Mouse (Mus musculus) heart, embryonic 12.5 days (tissue): ENCODE data around the gene Maml3. TPM values are rescaled to one million over a fixed set of nuclear protein-coding genes. Genes with fewer than 3 reads are reported as not detected.
A peak's percentile ranks its signal among the peaks of the same experiment; 100 is the strongest.

ENCODE experiments used
- ATAC-seq: fragments of 200-750 bp; cut with Nextera tagmentation; 2 replicates; pipeline ENCODE4 v1.8.0; 2017; ENCODE audit warnings: moderate TSS enrichment, moderate library complexity; ENCODE audit not compliant: insufficient number of reproducible peaks, low FRiP score
- H3K27ac ChIP-seq: fragments of 300-500 bp; sonication (generic); 2 replicates; pipeline ENCODE4 v1.5.1; 2016; ENCODE audit warnings: mild to moderate bottlenecking, moderate library complexity; ENCODE audit not compliant: poor library complexity, severe bottlenecking
- H3K27me3 ChIP-seq: fragments of 300-500 bp; sonication (generic); replicated peaks from 2 replicates; pipeline ENCODE4 v1.6.1; 2016; ENCODE audit warnings: mild to moderate bottlenecking, moderate library complexity
- H3K36me3 ChIP-seq: fragments of 300-500 bp; sonication (generic); 2 replicates; pipeline ENCODE4 v1.6.1; 2016; ENCODE audit warnings: mild to moderate bottlenecking, moderate library complexity
- H3K4me1 ChIP-seq: fragments of 300-500 bp; sonication (generic); replicated peaks from 2 replicates; pipeline ENCODE4 v1.6.1; 2016; ENCODE audit warnings: mild to moderate bottlenecking
- H3K4me2 ChIP-seq: fragments of 300-500 bp; sonication (generic); 2 replicates; pipeline ENCODE4 v1.6.1; 2016; ENCODE audit warnings: mild to moderate bottlenecking, moderate library complexity
- H3K4me3 ChIP-seq: fragments of 300-500 bp; sonication (generic); 2 replicates; pipeline ENCODE4 v1.5.1; 2016; ENCODE audit warnings: mild to moderate bottlenecking
- H3K9ac ChIP-seq: fragments of 300-500 bp; sonication (generic); 2 replicates; pipeline ENCODE4 v1.6.1; 2016; ENCODE audit warnings: mild to moderate bottlenecking, moderate library complexity
- H3K9me3 ChIP-seq: fragments of 300-500 bp; sonication (generic); replicated peaks from 2 replicates; pipeline ENCODE4 v1.6.1; 2016; ENCODE audit warnings: mild to moderate bottlenecking, moderate library complexity
- WGBS: fragments of 180-500 bp; shearing (Covaris S2); methylation state at CpG from one replicate; pipeline ENCODE4 v1.1.7; 2016; 5-methylcytosine and 5-hydroxymethylcytosine counted together
- polyA plus RNA-seq: library from polyadenylated mRNA; unstranded; fragments of >200 nt; fragmentation: Nextera tagmentation; extraction: Ambion mirVana; gene quantifications from 2 replicates; pipeline ENCODE4 v1.2.1, GENCODE M21; 2016

The Maml3 gene
- polyA plus RNA-seq, 1 experiment from 2014 or later: 2.6 TPM

DNA sequence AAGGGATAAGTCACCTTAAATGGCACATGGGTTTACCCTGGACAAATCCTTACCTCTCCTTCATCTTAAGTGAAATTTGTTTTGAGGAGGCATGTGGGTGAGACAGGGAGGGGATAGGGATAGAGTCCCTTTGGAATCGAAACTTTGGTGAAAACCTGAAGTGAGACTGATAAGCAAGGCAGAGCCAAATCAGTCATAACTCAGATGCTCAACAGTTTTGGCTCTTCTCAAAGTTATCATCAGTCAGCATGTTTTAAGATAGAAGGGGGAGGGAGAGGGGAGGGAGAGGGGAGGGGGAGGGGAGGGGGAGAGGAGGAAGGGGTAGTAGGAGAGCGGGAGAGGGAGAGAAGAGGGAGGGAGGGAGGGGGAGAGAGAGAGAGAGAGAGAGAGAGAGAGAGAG is 223.5 kb downstream of the Maml3 start:
- H3K9me3 ChIP-seq: no peaks in the 10 kb centered on the region
- no peaks in the 10 kb centered on the region for H3K36me3 ChIP-seq
- H3K4me3 ChIP-seq: no peak overlapping the region
- 15% methylated on average over 1 of the region's 2 CpGs for WGBS
- H3K4me2 ChIP-seq: peak overlapping the region; percentile 24; the same call in 1 of the 2 replicates
- no peak overlapping the region for H3K9ac ChIP-seq
- H3K27ac ChIP-seq: no peak overlapping the region
- peaks cover 31% of the 10 kb centered on the region for H3K4me1 ChIP-seq
- no peaks in the 10 kb centered on the region for H3K27me3 ChIP-seq
- no peak for ATAC-seq

DNA sequence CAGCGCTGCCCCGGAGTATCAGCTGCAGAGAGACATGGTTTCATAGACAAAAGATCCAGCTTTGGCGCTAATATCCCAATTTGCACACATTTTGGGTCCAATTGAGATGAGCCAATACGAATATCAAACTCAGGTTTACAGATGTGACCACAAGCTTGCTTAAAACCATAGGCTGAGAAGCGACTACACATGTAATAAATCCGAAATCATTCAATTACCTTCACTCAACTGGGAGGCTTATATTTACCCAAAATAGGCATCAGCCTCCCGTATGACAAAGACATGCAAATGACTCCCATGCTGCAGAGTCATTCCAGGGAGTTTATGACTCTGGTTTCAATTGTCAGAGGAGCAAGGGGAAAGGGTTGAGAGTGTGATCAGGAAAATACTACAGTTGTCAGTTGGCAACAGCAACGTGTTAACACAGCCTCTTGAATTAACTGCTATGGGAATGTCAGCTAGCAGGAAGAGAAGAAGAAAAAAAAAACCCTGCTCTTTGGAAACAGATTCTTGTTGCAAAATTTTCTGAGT is 224.3 kb downstream of the Maml3 start:
- no peak overlapping the region for H3K27ac ChIP-seq
- no peak overlapping the region for H3K9ac ChIP-seq
- no peak for ATAC-seq
- no peaks in the 10 kb centered on the region for H3K36me3 ChIP-seq
- WGBS: 75% methylated on average over 8 of the region's 8 CpGs
- peaks cover 31% of the 10 kb centered on the region for H3K4me1 ChIP-seq
- no peak overlapping the region for H3K4me2 ChIP-seq
- no peak overlapping the region for H3K4me3 ChIP-seq
- no peaks in the 10 kb centered on the region for H3K27me3 ChIP-seq
- H3K9me3 ChIP-seq: no peaks in the 10 kb centered on the region

GRCm38 (mm10) chr3:51879211-51879610 is 225.7 kb downstream of the Maml3 start:
- Histone ChIP-seq H3K9me3 (no peaks in the 10 kb centered on the region), H3K4me3 (no peak overlapping the region), H3K27me3 (no peaks in the 10 kb centered on the region), H3K4me1 (peaks cover 32% of the 10 kb centered on the region), H3K36me3 (no peaks in the 10 kb centered on the region), H3K4me2 (no peak overlapping the region), H3K27ac (no peak overlapping the region), H3K9ac (no peak overlapping the region)
- 90% methylated on average over 11 of the region's 11 CpGs for WGBS
- ATAC-seq: no peak

DNA sequence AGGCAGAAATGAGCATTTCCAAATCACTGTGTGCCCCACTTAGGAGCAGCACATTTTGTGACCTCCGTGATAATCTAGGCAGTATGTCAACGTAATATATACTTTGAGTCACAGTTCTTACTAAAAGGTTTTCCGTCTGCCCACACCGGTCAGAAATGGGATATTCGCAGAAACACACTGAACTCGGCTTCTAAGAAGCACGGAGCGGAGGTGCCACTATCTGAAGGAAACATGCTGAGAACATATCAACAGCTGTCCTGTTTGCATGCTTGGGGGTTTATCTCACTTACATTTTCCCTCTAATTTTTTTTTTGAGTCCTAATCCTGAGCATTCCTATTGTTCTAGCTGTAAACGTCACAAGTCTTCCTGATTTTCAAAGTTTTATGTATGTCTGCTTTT is 226.3 kb downstream of the Maml3 start:
- Histone ChIP-seq H3K9ac (no peak overlapping the region), H3K36me3 (no peaks in the 10 kb centered on the region), H3K4me1 (peaks cover 39% of the 10 kb centered on the region), H3K27me3 (no peaks in the 10 kb centered on the region), H3K27ac (no peak overlapping the region), H3K4me2 (no peak overlapping the region), H3K4me3 (no peak overlapping the region), H3K9me3 (no peaks in the 10 kb centered on the region)
- 43% methylated on average over 9 of the region's 9 CpGs for WGBS
- no peak; the same call in 1 of the 2 replicates for ATAC-seq

DNA sequence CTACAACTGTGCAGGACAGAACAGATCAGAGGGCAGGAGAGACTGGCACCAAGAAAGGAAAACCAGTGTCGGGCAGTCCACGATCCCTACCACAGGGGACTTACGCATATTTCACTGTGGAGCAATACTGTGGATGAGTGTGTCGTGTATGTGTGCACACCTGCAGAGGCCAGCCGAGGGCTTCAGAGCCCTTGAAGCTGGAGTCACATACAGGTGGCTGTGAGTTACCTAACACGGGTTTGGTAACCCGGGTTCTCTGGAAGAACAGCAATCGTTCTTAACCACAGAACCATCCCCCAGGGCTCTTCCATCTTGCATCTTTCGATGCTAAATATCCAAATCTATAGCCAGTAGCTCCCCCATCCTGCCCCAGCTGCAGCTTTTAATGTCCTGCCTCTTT is 228.1 kb downstream of the Maml3 start:
- no peak overlapping the region for H3K4me2 ChIP-seq
- no peak overlapping the region for H3K4me3 ChIP-seq
- no peaks in the 10 kb centered on the region for H3K36me3 ChIP-seq
- H3K27ac ChIP-seq: no peak overlapping the region
- H3K27me3 ChIP-seq: no peaks in the 10 kb centered on the region
- peaks cover 30% of the 10 kb centered on the region for H3K4me1 ChIP-seq
- WGBS: 87% methylated on average over 9 of the region's 9 CpGs
- ATAC-seq: no peak
- no peak overlapping the region for H3K9ac ChIP-seq
- H3K9me3 ChIP-seq: no peaks in the 10 kb centered on the region

DNA sequence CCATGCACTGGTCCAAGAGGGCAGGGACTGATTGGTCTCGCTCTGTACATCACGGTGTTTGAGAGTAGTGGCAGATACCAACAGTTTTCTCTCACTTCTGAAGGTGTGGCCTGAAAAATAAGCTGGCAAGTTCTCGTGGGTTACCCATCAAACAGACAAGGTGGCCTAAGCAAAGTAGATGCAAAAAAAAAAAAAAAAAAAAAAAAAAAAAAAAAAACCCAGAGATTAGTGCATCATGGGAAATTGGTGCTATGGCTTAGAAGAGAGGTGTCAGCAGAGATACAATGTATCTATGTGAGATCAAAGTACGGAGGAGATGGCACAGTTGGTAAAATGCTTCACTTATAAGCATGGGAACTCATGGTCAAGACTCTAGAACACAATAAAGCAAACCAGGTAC is 229.2 kb downstream of the Maml3 start:
- no peak for ATAC-seq
- H3K27ac ChIP-seq: no peak overlapping the region
- 90% methylated on average over 4 of the region's 4 CpGs for WGBS

DNA sequence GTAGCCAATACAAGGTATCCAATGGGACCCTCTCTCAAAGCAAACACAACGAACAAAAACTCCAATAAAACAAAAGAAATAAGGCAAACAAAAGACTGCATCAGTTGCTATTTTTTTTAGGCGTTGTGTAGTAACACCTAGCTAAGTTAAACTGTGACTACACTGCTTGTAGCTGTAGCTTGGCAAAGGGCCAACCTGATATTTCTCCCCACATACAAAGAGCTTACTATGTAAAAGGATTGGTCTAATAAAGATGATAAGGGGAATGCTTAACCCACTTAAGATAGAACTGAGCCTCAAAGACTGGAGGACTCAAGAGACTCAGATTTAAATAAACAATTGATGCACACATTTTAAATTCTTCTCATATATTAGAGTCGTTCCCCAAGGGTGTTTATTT is 230.6 kb downstream of the Maml3 start:
- Histone ChIP-seq H3K9me3 (no peaks in the 10 kb centered on the region), H3K27ac (no peak overlapping the region), H3K27me3 (no peaks in the 10 kb centered on the region), H3K9ac (no peak overlapping the region), H3K36me3 (no peaks in the 10 kb centered on the region), H3K4me3 (no peak overlapping the region), H3K4me1 (peaks cover 21% of the 10 kb centered on the region), H3K4me2 (no peak overlapping the region)
- ATAC-seq: no peak
- 49% methylated on average over 3 of the region's 3 CpGs for WGBS

More for the DNA sequence above, 229.2 kb downstream of the Maml3 start:
- Histone ChIP-seq H3K4me1 (peaks cover 21% of the 10 kb centered on the region), H3K4me3 (no peak overlapping the region), H3K9me3 (no peaks in the 10 kb centered on the region), H3K27me3 (no peaks in the 10 kb centered on the region), H3K4me2 (no peak overlapping the region), H3K9ac (no peak overlapping the region), H3K36me3 (no peaks in the 10 kb centered on the region)

- no peak for ATAC-seq
- peaks cover 27% of the 10 kb centered on the region for H3K4me1 ChIP-seq
- H3K4me2 ChIP-seq: no peak overlapping the region
- no peak overlapping the region for H3K4me3 ChIP-seq
- no peaks in the 10 kb centered on the region for H3K36me3 ChIP-seq
- H3K27ac ChIP-seq: no peak overlapping the region
- no peaks in the 10 kb centered on the region for H3K9me3 ChIP-seq
- no peaks in the 10 kb centered on the region for H3K27me3 ChIP-seq
- H3K9ac ChIP-seq: no peak overlapping the region
- WGBS: 75% methylated on average over 4 of the region's 4 CpGs
Measured at GRCm38 (mm10) chr3:51872771-51873170, 232.1 kb downstream of the Maml3 start.

DNA sequence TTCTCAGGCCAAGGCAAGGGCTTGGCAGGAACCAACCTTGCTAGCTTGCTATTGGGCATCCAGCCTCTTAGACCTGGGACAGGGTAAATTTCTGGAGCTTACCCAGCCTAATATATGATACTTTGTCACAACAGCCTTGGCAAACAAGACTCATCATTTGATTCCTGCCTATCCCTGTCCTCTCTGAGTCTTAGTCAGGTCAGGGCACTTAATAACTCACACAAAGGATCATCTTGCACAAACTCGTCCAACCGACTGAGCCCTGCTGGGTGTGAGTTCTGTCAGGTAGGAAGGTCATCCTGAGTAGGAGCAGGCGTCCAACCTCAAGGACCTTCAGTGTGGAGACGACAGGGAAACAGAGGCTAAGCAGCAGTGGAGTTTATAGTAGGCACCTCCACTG is 233.5 kb downstream of the Maml3 start:
- Histone ChIP-seq H3K4me1 (peaks cover 27% of the 10 kb centered on the region), H3K27me3 (no peaks in the 10 kb centered on the region), H3K4me3 (no peak overlapping the region), H3K36me3 (no peaks in the 10 kb centered on the region), H3K4me2 (no peak overlapping the region), H3K27ac (no peak overlapping the region), H3K9ac (no peak overlapping the region), H3K9me3 (no peaks in the 10 kb centered on the region)
- WGBS: 77% methylated on average over 4 of the region's 4 CpGs
- ATAC-seq: no peak

DNA sequence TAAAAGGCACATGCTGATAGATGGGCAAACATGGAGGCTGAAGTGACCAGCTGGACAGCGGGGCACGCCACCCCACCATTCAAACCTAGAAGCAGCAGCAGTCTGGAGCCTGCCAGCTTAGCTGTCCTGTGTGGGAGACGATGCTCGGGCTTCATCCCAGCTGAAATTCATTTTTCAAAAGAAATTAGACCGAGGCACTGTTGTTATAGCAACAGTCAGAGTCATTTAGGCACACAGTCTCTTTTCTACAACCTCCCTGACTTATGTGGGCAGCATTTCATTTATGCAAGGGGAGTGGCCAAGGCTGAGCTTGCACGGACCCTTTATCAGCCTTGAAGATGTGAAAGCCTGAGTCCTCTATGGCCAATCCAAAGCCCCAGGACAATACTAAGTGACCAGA is 234.9 kb downstream of the Maml3 start:
- Histone ChIP-seq H3K4me1 (peaks cover 27% of the 10 kb centered on the region), H3K27me3 (no peaks in the 10 kb centered on the region)
- 74% methylated on average over 6 of the region's 6 CpGs for WGBS

GRCm38 (mm10) chr3:51868857-51869256 is 236.0 kb downstream of the Maml3 start:
- Histone ChIP-seq H3K36me3 (no peaks in the 10 kb centered on the region), H3K9me3 (no peaks in the 10 kb centered on the region), H3K9ac (no peak overlapping the region), H3K27me3 (no peaks in the 10 kb centered on the region), H3K4me3 (no peak overlapping the region), H3K4me1 (peaks cover 23% of the 10 kb centered on the region), H3K27ac (no peak overlapping the region), H3K4me2 (no peak overlapping the region)
- ATAC-seq: no peak
- 39% methylated on average over 5 of the region's 5 CpGs for WGBS

More for the DNA sequence above, 234.9 kb downstream of the Maml3 start:
- Histone ChIP-seq H3K4me2 (no peak overlapping the region), H3K9ac (no peak overlapping the region), H3K36me3 (no peaks in the 10 kb centered on the region), H3K4me3 (no peak overlapping the region), H3K27ac (no peak overlapping the region), H3K9me3 (no peaks in the 10 kb centered on the region)
- ATAC-seq: no peak

DNA sequence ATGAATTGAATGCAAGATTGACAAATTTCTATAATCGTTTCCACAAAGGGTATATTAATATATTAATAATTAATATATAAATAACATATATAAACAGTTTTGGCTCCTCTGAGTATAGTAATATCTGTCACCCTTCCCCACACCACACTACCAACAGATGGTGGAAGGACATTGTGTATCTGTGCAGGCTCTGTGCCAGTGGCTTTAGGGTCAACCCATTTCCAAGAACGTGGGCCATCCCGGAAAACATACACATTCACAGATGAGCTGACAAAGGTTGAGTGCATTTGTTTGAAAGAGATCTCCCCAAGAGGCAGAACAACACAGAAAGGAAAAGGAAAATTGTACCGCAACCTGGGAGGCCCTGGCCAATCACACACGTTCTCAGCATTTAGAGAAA is 238.4 kb downstream of the Maml3 start:
- Histone ChIP-seq H3K9ac (no peak overlapping the region), H3K9me3 (no peaks in the 10 kb centered on the region), H3K4me1 (peaks cover 19% of the 10 kb centered on the region), H3K4me2 (no peak overlapping the region), H3K27ac (no peak overlapping the region), H3K4me3 (no peak overlapping the region), H3K36me3 (no peaks in the 10 kb centered on the region), H3K27me3 (no peaks in the 10 kb centered on the region)
- 88% methylated on average over 5 of the region's 5 CpGs for WGBS
- no peak for ATAC-seq
